Mouse (Mus musculus): ENCODE measurements around the gene Rmi1. TPM values are rescaled to one million over a fixed set of nuclear protein-coding genes. Genes with fewer than 3 reads are reported as not detected.
"Not testable (repeated sequence)": the region's sequence is repeated elsewhere in the genome, so short reads cannot be mapped to it uniquely, and the experiment has no call there.

Rmi1 gene
- total RNA-seq (2021) = 10 to 100 TPM; 18.5 to 19.3 TPM
- polyA plus RNA-seq (2012; rRNA removed) = 15.3 and 18.2 TPM in 2 replicates
- long read RNA-seq, transcript Rmi1-205 (3 exons, 3,594 nt) = major isoform, 10 of 28 reads
- long read RNA-seq, partial matches to known transcripts = 1 of 28 reads
- long read RNA-seq, other reads (novel, unspliced or antisense) = 11 of 28 reads

- DNase-seq = peak; percentile 99
These were observed at the start of gene Rmi1 for GRCm38 (mm10) chr13:58402003-58402743. Gene Rmi1 (plus strand): TSS chr13:58402248.

DNA sequence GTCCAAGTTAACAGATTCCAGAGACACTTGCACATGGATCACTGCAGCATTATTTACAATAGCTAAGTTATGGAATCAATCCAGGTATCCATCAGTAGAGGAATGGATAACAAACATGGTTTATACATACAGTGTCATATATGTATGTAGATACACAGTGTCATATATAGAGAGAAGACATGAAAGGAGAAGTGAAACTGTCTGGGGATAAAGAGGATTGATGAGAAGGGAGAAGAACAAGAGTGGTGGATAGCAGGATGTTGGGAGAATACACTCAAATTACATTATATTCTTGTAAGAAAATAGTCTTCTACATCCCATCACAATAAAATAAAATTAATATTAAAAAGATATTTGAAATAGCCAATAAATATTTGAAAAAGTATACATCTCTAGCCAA, 49.1 kb upstream of the Rmi1 start:
- no peak for DNase-seq

DNA sequence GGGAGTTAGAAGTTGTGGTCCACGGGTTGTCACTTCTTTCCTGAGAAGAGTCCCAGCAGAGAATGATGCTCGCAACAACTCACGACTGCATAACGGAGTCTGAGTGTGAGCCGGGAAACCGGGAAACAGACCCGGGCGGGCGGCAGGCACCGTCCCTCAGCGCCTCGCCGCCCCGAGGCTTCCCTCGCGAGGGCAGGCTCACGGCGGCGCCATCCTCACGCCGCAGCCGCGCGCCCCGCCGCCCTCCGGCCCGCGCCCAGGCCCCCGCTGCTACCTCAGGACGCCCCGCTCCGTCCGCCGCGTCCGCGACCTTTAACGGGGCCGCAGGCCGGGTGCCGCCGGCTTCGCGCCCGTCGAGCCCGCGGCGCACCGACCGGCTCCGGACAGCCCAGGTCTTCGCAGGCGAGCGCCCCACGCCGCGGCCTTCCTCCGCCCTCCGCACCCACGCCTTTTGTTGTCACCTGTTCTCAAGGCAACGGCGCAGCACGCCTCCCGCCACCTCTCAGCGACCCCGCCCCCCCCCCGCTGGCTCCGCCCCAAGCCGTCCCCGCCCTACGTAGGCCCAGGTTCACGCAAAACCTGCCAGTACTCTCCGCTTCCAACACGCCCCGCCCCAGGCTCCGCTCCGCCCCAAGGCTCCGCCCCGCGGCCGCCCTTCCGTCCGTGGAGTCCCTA, 43.3 kb upstream of the Rmi1 start, which contains the start of gene Kif27:
TSS of gene Kif27 (minus strand) at position 494 of the 675 bp plus-strand sequence.
- DNase-seq = peak; percentile 92

- DNase-seq = no peak
These were observed 42.8 kb upstream of the Rmi1 start for GRCm38 (mm10) chr13:58359304-58359653.

GRCm38 (mm10) chr13:58364353-58365175, 37.5 kb upstream of the Rmi1 start:
- DNase-seq = no peak

DNA sequence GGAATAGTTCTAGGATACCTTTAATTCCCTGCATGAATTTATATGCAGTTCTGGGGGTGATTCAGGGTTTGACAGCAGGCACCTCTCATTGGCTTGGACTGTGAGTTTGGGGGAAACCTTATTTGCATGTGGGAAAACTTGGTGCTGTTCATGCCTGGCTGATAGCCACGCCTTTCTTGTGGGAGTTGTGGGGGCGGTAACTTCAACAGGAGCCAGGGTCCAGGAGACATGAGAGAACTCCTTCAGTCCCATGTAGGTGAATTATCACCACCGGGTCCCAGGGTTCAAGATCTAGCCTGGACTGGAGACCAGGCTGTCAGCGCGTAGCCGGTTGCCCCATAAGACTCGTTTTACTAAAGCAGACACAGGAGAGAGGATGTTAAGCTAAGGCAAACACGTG, 36.9 kb upstream of the Rmi1 start:
- DNase-seq = not testable (repeated sequence)

DNA sequence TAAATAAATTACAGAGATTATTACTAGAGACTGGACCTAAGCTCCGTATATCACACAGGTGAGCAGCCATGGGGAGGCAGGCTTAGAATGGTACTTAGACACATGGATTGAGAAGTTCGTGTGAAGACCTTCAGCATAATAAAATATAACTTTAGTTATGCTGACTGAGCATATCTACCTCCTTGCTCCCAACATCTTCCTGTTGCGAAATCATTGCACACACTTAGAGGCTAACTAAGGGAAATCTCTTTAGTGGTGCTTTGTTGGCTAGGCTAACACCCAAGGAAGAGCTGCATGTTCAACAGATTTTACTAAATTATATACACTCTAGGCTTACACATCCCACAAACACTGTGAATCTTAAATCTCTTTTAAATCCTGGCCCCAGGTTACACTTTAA, 35.7 kb upstream of the Rmi1 start:
- no peak for DNase-seq

- DNase-seq = no peak
These were observed 34.4 kb upstream of the Rmi1 start for GRCm38 (mm10) chr13:58367641-58368040.

- no peak for DNase-seq
These were observed 33.2 kb upstream of the Rmi1 start for GRCm38 (mm10) chr13:58368835-58369234.

GRCm38 (mm10) chr13:58372278-58373152, 29.5 kb upstream of the Rmi1 start:
- DNase-seq = no peak

- no peak for DNase-seq
These were observed 28.9 kb upstream of the Rmi1 start for GRCm38 (mm10) chr13:58373153-58373470.

DNA sequence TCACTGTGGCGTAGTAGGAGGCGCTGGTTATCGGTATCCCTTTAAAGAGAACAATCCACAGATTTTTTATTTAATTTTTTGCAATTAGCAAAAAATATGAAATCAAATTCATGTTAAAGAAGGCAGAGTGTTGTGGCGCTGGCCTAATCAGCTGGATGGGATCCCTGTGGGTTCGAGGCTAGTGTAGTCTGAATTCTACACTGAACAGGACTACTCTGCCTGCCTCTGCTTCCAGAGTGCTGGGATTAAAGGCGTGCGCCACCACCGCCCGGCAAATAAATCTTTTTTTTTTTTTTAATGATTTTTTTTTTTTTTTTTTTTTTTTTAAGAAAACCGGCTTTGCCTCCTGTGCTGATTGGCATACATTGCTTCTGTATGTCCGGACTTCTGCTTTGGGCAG, 17.7 kb upstream of the Rmi1 start:
- no peak for DNase-seq

GRCm38 (mm10) chr13:58384779-58385546, 17.1 kb upstream of the Rmi1 start, which contains the start of gene 2210016F16Rik:
Gene 2210016F16Rik (minus strand): TSS chr13:58385225.
- peak; percentile 83 for DNase-seq

DNA sequence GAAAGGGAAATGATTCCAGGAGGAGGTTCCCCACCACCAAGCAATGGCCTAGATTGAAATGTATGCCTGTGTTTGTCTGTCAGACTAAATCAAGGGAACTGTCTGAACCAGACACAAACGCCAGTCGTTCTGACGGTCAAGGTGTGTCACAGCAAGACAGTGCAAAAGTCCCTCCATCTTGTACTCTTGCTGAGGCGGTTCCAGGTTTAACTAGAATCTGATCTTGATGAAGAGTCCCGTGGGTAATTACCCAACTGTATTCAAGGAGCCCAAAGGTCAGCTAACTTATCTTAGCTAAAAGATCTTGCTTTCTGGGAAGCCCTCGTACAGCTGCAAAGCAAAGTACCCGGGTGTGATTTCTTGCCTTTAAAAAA, 16.5 kb upstream of the Rmi1 start:
- DNase-seq = no peak

- peak; percentile 70 for DNase-seq
These were observed 14.1 kb upstream of the Rmi1 start for GRCm38 (mm10) chr13:58387948-58388347.

GRCm38 (mm10) chr13:58388379-58388778, 13.7 kb upstream of the Rmi1 start:
- DNase-seq = no peak

- DNase-seq = no peak
These were observed 12.6 kb upstream of the Rmi1 start for GRCm38 (mm10) chr13:58389324-58389951.

DNA sequence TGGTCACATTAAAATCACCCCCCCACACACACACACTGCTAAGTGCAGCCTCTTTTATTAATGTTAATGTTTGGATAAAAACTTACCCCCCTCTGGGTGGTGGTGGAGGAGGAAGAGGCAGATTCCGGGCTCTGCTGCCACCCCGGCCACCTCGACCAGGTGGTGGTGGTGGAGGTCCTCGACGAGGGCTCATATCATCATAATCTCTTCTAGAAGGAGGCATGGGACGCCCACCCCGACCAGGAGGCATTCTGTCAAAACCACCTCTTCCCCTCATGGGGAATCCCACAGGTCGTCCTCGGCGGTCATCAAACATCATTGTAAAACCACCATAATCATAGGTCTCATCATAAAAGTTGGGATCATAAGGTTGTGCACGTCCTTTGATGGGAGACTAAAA, 7.7 kb upstream of the Rmi1 start:
- not testable (repeated sequence) for DNase-seq

DNA sequence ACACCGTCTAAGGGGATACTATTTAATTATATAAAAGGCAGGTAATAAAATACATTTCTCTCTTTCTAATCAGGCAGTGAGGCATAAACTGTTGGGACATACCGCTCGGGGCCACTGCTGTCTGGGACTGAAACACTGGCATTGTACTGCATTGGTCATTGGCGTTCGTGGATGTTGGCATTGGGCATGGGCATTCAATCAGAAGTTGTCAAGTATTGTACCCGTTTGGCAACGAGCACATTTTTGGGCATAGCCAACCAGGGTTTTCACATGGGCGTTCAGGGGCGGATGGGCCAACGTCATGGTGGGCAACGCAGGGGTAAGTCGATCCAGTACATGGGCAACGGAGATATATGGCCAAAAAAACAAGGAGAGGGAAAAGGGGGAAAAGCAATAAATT, 4.4 kb upstream of the Rmi1 start:
- DNase-seq = peak; percentile 30

- no peak for DNase-seq
These were observed 1.5 kb upstream of the Rmi1 start for GRCm38 (mm10) chr13:58400576-58400975.

Data from adrenal gland, adult 2 months (tissue).